Mouse (Mus musculus) ovary, adult 10 weeks (tissue): Measurements from ENCODE around the gene Olfr68. TPM values are rescaled to one million over a fixed set of nuclear protein-coding genes. Genes with fewer than 3 reads are reported as not detected.

ENCODE experiments used
- polyA plus RNA-seq: library from polyadenylated mRNA; stranded (reverse); fragments of 350-450 nt; fragmentation: Illumina TruSeq; extraction: RNeasy Lipid Tissue Mini Kit (QIAGEN cat#74804); gene quantifications from one replicate; pipeline ENCODE4 v1.2.3, GENCODE M21; 2014

The Olfr68 gene
- not detected for polyA plus RNA-seq

DNA sequence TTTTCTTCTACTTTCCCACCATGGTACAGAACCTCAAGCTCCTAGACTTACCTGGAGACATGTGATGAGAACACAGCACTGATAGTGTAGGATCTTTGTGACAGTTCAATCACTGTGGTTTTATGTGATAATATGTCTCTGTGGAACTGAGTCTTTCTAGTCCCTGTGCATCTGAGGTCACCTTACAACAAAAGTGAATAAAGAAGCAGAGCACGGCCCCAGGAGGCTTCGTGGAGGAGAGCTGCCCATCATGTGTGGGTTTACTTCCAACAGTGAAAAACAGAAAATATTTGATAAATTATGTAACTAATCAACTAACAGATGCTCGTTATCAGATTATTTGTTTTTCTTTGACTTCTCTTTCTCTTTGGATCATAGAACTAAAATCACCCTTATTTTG lies at the start of gene Olfr68:
TSS of gene Olfr68 (minus strand) at position 101 of the 400 bp plus-strand sequence.

DNA sequence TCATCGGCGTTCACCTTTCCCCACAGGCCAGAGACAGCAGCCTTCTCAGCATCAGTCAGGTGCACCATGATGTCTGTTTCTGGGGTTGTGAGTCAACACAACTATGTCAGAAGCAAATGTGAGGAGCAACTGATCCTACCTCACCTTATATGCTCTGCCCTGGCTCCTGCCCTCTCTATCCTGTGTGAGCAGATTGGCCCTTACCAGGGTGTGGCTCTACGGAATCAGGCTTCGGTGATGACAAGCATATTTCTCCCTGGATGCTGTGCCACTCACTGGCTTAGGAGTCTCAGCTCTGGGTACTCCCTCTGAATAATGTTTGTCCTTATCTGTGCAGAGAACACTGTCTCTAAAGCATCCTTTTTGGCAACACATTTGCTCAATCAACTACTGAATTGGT lies 48.3 kb upstream of the Olfr68 start, which contains the start of gene Hbb-bs:
TSS of gene Hbb-bs (minus strand) at position 289 of the 400 bp plus-strand sequence.

DNA sequence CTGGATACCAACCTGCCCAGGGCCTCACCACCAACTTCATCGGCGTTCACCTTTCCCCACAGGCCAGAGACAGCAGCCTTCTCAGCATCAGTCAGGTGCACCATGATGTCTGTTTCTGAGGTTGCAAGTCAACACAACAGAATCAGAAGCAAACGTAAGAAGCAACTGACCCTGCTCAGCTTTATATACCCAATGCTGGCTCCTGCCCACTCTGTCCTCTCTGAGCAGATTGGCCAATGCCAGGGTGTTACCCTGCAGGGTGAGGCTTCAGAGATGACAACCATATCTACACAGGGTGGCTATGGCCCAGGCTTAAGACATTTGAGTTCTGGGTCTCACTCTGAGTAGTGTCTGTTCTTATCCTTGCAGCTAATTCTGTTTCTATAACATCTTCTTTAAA lies 34.3 kb upstream of the Olfr68 start, which contains the start of gene Hbb-bt:
TSS of gene Hbb-bt (minus strand) at position 231 of the 400 bp plus-strand sequence.

DNA sequence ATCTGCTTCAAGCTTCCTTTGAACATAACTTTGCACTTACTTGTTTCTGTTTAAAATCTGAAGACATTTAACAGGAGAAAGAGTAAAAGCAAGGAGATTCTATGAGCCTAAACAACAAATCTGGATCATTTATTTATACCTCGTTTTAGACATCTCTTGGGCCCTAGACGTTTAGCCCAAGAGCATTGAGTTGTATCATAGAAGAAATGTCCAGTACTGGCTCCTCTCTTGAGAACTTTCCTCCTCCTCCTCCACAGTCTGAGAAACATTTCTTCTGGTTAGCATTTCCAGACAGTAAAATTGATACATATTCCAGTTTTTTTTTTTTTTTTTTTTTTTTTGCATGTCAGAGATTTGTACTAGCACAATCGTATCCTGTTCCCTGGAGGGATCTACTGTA lies 12.2 kb upstream of the Olfr68 start, which contains the start of gene Olfr67:
TSS of gene Olfr67 (minus strand) at position 101 of the 400 bp plus-strand sequence.

DNA sequence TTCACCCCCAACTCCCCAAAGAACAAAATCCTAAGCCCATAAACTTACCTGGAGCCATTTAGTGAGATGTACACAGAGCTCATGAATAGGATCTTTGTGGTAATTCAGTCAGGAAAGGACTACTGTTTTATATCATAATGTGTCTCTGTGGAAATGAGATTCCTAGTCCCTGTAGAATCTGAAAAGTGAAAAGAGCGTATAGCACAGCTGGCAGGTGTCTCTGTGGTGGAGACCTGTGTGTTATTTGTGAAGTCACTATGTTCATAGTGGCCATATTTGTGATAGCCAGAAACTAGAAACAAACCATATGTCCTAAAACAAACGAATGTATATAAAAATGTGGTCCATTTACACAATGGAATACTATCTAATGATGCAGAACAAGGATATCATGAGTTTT lies 8.0 kb downstream of the Olfr68 start, which contains the start of gene Olfr69:
TSS of gene Olfr69 (minus strand) at position 101 of the 400 bp plus-strand sequence.

DNA sequence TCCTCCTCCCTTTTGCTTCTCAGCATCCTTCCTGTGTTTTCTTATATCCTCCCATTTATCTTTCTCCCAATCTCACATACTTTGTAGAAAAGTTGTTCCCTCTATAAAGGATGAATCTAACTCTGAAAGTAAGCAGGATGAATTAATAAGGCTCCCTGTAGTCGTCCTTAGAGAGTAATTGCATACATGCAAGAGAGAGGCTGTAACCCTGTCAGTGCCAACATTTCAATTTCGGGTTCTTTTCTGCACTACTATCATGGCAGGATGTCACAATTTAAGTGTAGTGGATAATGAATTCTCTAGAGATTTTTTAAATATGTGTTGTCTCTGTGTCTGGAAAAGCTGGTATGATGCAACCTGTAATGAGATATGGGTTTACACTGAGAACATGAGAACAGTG lies 22.3 kb downstream of the Olfr68 start, which contains the start of gene Olfr630:
TSS of gene Olfr630 (minus strand) at position 101 of the 400 bp plus-strand sequence.

DNA sequence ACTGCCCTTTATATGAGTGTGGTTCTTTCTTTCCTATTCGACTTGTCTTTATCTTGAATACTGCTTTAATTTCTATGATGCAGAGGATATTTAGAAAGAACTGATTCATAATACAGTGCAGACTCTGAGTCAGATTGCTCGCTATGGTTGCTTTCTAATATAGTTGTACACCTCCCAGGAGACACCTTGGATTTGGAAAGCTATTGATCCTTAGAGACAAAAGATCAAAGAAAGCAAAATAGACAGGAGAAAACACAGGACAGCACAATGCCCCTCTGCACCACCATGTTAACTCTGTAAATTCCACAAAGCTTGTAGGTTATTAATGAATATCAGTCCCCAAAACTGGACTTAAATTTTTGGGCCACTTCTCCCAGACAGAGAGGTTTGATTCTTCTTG lies 34.7 kb downstream of the Olfr68 start, which contains the start of gene Olfr629:
TSS of gene Olfr629 (minus strand) at position 101 of the 400 bp plus-strand sequence.

DNA sequence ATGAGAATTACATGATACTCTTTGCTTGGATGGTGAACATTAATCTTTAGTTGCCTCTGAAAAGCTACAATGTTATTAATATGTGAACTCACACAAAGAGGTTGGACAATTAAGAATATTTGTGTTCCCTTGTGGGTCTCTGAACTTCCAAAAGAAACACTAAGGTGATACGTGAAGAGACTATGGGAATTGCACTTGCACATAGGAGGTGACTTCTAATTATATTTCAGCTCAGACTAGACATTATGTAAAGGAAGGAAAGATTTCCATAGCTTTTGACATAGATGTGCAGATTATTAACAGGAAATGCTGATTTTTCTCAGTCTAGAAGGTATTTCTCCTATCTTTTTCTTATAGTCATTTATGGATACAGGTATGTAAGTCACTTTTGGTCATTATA lies 49.4 kb downstream of the Olfr68 start, which contains the start of gene Olfr628:
TSS of gene Olfr628 (plus strand) at position 301 of the 400 bp plus-strand sequence.

Other genes starting within 250 kb of the Olfr68 start
- not detected for gene Olfr612, start 237.0 kb downstream of the Olfr68 start, polyA plus RNA-seq
- gene Olfr613, start 231.6 kb downstream of the Olfr68 start, polyA plus RNA-seq: not detected
- gene Olfr615, start 223.6 kb downstream of the Olfr68 start, polyA plus RNA-seq: not detected
- not detected for gene Olfr616, start 210.6 kb downstream of the Olfr68 start, polyA plus RNA-seq
- gene Olfr617, start 206.6 kb downstream of the Olfr68 start, polyA plus RNA-seq: not detected
- gene Olfr618, start 189.6 kb downstream of the Olfr68 start, polyA plus RNA-seq: not detected
- not detected for gene Olfr619, start 179.1 kb downstream of the Olfr68 start, polyA plus RNA-seq
- gene Olfr620, start 167.2 kb downstream of the Olfr68 start, polyA plus RNA-seq: not detected
- not detected for gene Olfr622, start 137.0 kb downstream of the Olfr68 start, polyA plus RNA-seq
- gene Olfr623, start 116.0 kb downstream of the Olfr68 start, polyA plus RNA-seq: not detected
- gene Olfr624, start 108.5 kb downstream of the Olfr68 start, polyA plus RNA-seq: 0.63 TPM
- gene Olfr625-ps1, start 97.0 kb downstream of the Olfr68 start, polyA plus RNA-seq: not detected
- not detected for gene Olfr243, start 65.0 kb downstream of the Olfr68 start, polyA plus RNA-seq
- not detected for gene Olfr628, start 49.3 kb downstream of the Olfr68 start, polyA plus RNA-seq
- gene Olfr629, start 34.8 kb downstream of the Olfr68 start, polyA plus RNA-seq: not detected
- not detected for gene Olfr630, start 22.4 kb downstream of the Olfr68 start, polyA plus RNA-seq
- gene Olfr69, start 8.1 kb downstream of the Olfr68 start, polyA plus RNA-seq: not detected
- not detected for gene Olfr67, start 12.1 kb upstream of the Olfr68 start, polyA plus RNA-seq
- gene Hbb-bt, start 34.3 kb upstream of the Olfr68 start, polyA plus RNA-seq: 2.9 TPM
- gene Hbb-bs, start 48.4 kb upstream of the Olfr68 start, polyA plus RNA-seq: 54.8 TPM
- gene Hbb-bh2, start 60.8 kb upstream of the Olfr68 start, polyA plus RNA-seq: not detected
- gene Hbb-bh1, start 63.5 kb upstream of the Olfr68 start, polyA plus RNA-seq: not detected
- not detected for gene Hbb-y, start 73.5 kb upstream of the Olfr68 start, polyA plus RNA-seq
- gene Olfr66, start 106.6 kb upstream of the Olfr68 start, polyA plus RNA-seq: not detected
- gene Olfr64, start 114.8 kb upstream of the Olfr68 start, polyA plus RNA-seq: not detected
- not detected for gene Olfr65, start 123.8 kb upstream of the Olfr68 start, polyA plus RNA-seq
- gene Olfr631, start 149.1 kb upstream of the Olfr68 start, polyA plus RNA-seq: not detected
- not detected for gene Olfr632, start 154.6 kb upstream of the Olfr68 start, polyA plus RNA-seq
- gene Olfr633, start 164.7 kb upstream of the Olfr68 start, polyA plus RNA-seq: not detected
- gene Olfr635, start 191.5 kb upstream of the Olfr68 start, polyA plus RNA-seq: not detected
- not detected for gene Olfr638, start 219.0 kb upstream of the Olfr68 start, polyA plus RNA-seq
- not detected for gene Olfr639, start 237.6 kb upstream of the Olfr68 start, polyA plus RNA-seq
- gene Olfr640, start 245.9 kb upstream of the Olfr68 start, polyA plus RNA-seq: not detected